Mouse (Mus musculus): ENCODE data around the gene Zbtb42. TPM values are rescaled to one million over a fixed set of nuclear protein-coding genes. Genes with fewer than 3 reads are reported as not detected.

Gene Zbtb42
- polyA plus RNA-seq, 1 experiment = 5.0 TPM

DNA sequence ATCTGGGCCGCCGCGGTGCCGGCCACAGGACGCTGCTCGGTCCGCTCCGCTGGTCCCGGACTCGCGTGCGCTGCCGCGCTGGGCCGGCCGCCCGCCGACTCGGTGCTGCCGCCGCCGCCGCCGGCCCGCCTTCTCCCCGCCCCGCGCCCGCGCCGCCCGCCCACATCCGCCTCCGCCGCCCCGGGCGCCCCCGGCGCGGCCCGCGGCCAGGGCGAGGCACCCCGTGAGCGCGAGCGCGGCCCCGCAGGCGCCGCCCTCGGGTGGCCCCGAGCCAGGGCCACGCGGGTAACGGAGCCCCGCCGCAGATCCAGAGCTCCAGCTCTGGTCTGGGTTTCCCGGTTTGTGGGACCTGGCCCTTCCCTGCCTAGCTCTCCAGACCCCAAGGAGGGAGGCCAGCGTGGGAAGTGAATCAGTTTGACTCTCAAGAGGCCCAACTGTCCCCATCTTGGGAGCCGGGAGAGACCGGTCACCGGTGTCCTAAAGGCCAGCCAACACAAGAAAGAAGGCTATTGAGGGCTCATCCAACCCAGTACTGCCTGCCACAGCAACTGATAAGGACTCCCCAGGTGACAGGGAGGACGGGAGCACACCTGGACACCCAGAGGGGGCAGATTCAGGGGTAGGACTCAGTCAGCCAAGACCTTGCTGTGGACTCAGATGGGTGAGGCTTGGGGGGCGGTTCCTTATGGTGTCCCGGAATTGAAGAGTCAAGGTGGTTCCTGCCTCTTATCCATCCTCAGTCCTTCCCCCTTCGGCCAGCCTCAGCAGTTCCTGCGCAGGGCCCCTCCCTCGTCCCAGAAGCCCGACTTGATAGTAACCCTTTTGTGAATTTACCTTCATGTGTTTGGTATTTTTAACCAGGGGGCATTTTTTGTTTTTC is 4.3 kb upstream of the Zbtb42 start, which contains the start of gene Akt1:
Akt1 (minus strand) TSS at position 753 of the 880 bp plus-strand sequence.
- TF ChIP-seq POLR2A (IDR thresholded peaks at IDR 0.05; ENCODE audit: borderline replicate concordance, extremely low read depth, insufficient read depth, insufficient read length, poor library complexity, severe bottlenecking) (no peak; the same call in 1 of the 2 replicates), CTCF (IDR thresholded peaks at IDR 0.05; ENCODE audit: borderline replicate concordance, extremely low read depth, insufficient read depth, insufficient read length) (no peak)
- DNase-seq (ENCODE audit: low read depth) = peak; percentile 56

DNA sequence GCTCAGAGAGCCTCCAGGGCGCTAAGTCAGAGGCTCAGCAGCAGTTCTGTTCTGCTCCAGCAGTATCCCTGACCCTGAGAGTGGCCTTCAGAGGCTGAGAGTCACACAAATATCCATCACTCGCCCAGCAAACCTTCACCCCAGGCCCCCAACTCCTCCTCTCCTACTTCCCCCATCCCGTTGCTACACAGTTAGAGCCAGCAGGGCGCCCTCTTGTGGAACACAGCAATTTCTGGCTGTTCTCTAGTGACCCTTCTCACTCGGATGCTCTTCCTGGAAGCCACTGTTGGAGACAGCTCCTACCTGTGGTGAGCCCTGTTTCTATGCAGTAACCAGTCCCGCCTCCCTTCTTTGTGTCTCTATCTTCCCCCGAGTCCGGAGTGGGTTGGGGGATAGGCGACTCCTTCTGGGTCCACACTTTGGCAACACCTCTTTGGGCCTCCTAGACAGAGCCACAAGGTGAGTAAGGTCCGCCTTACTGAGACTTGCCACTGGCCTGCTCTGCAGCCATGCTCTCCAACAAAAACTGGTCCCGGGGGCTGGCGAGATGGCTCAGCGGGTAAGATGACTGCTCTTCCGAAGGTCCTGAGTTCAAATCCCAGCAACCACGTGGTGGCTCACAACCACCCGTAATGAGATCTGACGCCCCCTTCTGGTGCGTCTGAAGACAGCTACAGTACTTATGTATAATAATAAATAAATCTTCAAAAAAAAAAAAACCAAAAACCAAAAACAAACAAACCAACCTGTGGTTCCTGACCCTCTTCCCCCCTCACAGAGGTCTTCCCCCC is 3.2 kb upstream of the Zbtb42 start:
- TF ChIP-seq CTCF (IDR thresholded peaks at IDR 0.05; ENCODE audit: borderline replicate concordance, extremely low read depth, insufficient read depth, insufficient read length) = peak; percentile 90
- TF ChIP-seq POLR2A (IDR thresholded peaks at IDR 0.05; ENCODE audit: borderline replicate concordance, extremely low read depth, insufficient read depth, insufficient read length, poor library complexity, severe bottlenecking) = no peak
- peak; percentile 93 for DNase-seq (ENCODE audit: low read depth)

DNA sequence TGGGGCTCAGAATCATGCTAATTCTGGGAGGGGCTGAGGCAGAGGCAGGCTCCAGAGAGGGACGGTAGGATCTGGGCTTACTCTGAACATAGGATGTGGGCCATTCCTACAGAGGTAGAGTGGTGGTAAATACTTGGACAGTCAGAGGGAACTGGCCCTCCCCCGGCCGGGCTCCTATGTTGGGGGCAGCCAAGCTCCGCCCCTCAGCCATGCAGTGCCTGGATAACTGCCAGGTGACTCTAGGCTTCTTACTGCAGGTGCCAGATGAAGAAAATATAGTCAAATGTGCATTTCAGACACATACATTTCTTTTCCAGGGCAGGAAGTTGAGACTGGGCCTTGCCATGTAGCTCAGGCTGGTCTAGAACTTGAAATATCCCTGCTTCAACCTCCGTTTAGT is 1.6 kb upstream of the Zbtb42 start:
- no peak for DNase-seq (ENCODE audit: low read depth)
- TF ChIP-seq CTCF (IDR thresholded peaks at IDR 0.05; ENCODE audit: borderline replicate concordance, extremely low read depth, insufficient read depth, insufficient read length) (no peak), POLR2A (IDR thresholded peaks at IDR 0.05; ENCODE audit: borderline replicate concordance, extremely low read depth, insufficient read depth, insufficient read length, poor library complexity, severe bottlenecking) (no peak)

DNA sequence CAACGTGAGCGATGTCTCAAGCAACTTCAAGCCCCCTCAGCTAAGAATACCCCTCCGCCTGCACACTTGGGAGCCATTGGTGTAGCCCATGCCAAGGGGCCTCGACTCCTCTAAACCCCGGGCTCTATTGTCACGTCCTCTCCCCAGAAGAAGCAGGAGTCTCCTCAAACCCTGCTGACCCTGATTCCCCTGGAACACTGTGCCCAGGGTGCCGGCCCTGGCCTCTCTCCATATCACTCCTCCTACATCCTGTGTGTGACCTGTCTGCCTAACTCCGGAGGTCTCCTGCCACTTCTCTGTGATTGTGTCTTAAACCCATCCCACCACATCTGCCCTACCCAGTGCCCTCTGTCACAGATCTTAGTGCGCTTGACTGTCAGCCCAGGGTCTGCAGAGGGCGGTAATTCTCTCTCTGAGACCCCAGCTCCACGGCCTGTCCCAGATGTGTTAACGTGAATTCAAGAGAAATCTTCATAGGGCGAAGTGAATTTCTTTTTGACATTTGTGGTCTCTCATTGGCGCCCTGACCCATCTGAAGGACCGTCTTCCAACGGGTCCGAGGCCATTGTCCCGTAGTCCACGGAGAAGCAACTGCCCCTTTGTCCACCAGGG is 579 bp upstream of the Zbtb42 start:
- DNase-seq (ENCODE audit: low read depth) = peak; percentile 24
- TF ChIP-seq CTCF (IDR thresholded peaks at IDR 0.05; ENCODE audit: borderline replicate concordance, extremely low read depth, insufficient read depth, insufficient read length) = no peak
- TF ChIP-seq POLR2A (IDR thresholded peaks at IDR 0.05; ENCODE audit: borderline replicate concordance, extremely low read depth, insufficient read depth, insufficient read length, poor library complexity, severe bottlenecking) = no peak

- no peak for TF ChIP-seq CTCF (IDR thresholded peaks at IDR 0.05; ENCODE audit: borderline replicate concordance, extremely low read depth, insufficient read depth, insufficient read length)
- TF ChIP-seq POLR2A (IDR thresholded peaks at IDR 0.05; ENCODE audit: borderline replicate concordance, extremely low read depth, insufficient read depth, insufficient read length, poor library complexity, severe bottlenecking) = no peak
- peak; percentile 53 for DNase-seq (ENCODE audit: low read depth)
These were observed 684 bp downstream of the Zbtb42 start for GRCm38 (mm10) chr12:112679027-112679996.

DNA sequence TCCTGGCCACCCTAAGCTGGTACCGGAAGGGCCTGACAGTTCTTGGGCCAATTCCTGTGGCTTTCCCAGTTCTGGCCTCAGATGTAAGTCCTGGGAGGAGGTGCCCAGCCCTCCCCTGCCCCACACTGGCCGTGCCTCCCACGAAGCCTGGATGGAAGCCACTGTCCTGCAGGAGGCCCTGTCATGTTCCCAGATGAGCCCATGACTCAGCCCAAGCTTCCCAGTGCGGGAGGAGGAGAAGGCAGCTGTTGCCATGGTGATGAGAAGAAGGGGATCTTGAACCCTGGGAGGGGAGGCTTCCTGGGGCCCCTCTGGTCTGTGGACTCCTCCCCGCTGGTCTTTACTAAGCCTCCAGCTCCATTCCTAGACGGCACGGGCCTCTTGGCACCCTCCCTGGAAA is 4.7 kb downstream of the Zbtb42 start:
- DNase-seq (ENCODE audit: low read depth) = no peak
- TF ChIP-seq POLR2A (IDR thresholded peaks at IDR 0.05; ENCODE audit: borderline replicate concordance, extremely low read depth, insufficient read depth, insufficient read length, poor library complexity, severe bottlenecking) (no peak), CTCF (IDR thresholded peaks at IDR 0.05; ENCODE audit: borderline replicate concordance, extremely low read depth, insufficient read depth, insufficient read length) (no peak)

DNA sequence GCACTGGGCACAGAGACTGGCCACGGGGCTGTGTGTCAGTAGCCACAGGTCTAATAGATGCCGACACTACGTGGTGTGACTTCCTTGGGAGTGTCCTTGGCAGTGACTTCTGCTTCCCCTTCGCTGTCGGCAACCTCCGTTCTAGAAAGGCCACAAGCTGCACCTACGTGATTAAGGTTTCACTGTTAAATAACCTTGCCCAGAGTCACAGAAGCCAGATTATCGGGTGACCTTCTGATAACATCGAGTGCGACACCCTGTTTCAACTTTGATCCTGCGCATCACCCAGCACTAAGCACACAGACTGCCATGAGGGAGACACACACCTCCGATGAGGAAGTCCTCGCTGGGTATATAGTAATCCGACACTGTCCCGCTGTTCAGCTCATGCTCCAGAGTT is 9.8 kb downstream of the Zbtb42 start:
- no peak for DNase-seq (ENCODE audit: low read depth)
- TF ChIP-seq POLR2A (IDR thresholded peaks at IDR 0.05; ENCODE audit: borderline replicate concordance, extremely low read depth, insufficient read depth, insufficient read length, poor library complexity, severe bottlenecking) = no peak
- TF ChIP-seq CTCF (IDR thresholded peaks at IDR 0.05; ENCODE audit: borderline replicate concordance, extremely low read depth, insufficient read depth, insufficient read length) = no peak

GRCm38 (mm10) chr12:112693185-112694126 is 14.8 kb downstream of the Zbtb42 start:
- peak; percentile 97 for DNase-seq (ENCODE audit: low read depth)
- TF ChIP-seq POLR2A (IDR thresholded peaks at IDR 0.05; ENCODE audit: borderline replicate concordance, extremely low read depth, insufficient read depth, insufficient read length, poor library complexity, severe bottlenecking) (peak; percentile 90), CTCF (IDR thresholded peaks at IDR 0.05; ENCODE audit: borderline replicate concordance, extremely low read depth, insufficient read depth, insufficient read length) (no peak)

DNA sequence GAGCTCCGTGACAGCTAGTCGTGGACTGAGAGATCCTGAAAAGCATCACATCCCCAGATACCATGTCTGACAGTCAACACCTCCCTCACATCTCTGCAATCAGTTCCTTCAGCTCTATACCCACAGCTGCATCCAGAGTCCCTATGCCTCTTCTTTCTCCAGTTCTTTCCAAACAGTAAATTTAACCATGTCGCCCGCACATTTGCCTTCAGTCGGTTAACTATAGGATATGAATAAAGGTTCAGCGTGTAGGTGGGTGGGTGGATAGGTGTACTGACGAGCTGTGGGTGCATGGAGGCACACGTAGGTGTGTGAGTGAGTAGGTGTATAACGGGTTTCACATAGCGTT is 15.5 kb downstream of the Zbtb42 start:
- DNase-seq (ENCODE audit: low read depth) = no peak
- TF ChIP-seq CTCF (IDR thresholded peaks at IDR 0.05; ENCODE audit: borderline replicate concordance, extremely low read depth, insufficient read depth, insufficient read length) = no peak
- no peak for TF ChIP-seq POLR2A (IDR thresholded peaks at IDR 0.05; ENCODE audit: borderline replicate concordance, extremely low read depth, insufficient read depth, insufficient read length, poor library complexity, severe bottlenecking)

Measured in brain, embryonic 14.5 days (tissue).